Mouse (Mus musculus): ENCODE results near the gene S1pr4.

DNA sequence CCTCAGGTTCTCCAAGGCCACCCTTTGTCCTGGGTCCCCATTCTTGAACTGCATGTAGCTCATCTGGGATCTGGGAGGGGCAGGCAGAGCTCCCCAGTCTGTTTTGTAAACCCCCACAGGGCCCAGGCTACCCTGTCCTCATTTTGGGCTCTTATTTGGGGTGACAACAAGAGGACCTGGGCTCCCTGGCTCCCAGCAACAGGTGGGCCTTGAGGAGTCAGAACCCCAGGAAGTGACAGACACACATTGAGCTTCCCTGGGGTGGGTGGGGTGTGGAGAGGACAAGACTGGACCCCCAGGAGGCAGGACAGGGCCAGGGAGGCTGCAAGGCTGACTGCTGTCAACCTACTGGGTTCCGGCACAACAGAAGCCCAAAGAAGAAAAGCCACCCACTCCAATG lies 43.7 kb upstream of the S1pr4 start:
- TF ChIP-seq CTCF (IDR thresholded peaks at IDR 0.05; ENCODE audit: borderline replicate concordance, control insufficient read depth, extremely low read depth, insufficient read depth, low read length, poor library complexity), result no peak
- no peak for TF ChIP-seq POLR2A (IDR thresholded peaks at IDR 0.05; ENCODE audit: control insufficient read depth, extremely low read depth, insufficient read depth, low read length, poor library complexity)
